Mouse (Mus musculus): Measurements from ENCODE around the gene Fkbpl.

The Fkbpl gene

DNA sequence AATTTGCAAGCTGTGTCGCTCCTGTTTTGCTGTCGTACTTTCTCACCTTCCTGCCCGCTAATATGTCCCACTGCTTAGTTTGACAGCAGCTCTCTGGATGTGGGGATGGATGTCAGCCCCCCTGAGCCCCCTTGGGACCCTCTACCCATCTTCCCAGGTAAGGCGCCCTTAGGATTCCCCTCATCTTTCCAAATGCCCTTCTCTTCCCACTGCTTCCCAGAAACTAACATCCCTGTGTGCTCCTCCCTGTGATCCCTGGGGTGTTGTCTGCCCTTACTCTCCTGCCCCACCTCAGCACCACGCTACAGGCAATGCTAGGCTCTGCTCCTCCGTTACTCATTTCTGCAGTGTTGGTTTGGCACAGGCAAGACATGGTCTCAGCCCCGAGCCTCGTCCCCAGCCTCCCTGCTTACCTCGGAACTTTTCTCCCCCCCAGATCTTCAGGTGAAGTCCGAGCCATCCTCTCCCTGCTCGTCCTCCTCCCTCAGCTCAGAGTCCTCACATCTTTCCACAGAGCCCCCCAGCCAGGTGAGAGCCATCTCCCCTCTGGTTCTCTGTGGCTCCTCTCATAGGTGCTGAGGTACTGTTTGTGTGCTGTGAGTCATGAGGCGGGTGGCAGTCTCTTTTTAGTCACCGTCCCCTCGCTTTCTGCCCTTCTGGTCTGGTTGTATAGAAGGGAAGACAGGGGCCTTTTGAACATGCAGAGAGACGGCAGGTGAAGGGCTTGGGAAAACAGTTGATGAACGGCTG, 3.8 kb downstream of the Fkbpl start:
- DNase-seq, result no peak

DNA sequence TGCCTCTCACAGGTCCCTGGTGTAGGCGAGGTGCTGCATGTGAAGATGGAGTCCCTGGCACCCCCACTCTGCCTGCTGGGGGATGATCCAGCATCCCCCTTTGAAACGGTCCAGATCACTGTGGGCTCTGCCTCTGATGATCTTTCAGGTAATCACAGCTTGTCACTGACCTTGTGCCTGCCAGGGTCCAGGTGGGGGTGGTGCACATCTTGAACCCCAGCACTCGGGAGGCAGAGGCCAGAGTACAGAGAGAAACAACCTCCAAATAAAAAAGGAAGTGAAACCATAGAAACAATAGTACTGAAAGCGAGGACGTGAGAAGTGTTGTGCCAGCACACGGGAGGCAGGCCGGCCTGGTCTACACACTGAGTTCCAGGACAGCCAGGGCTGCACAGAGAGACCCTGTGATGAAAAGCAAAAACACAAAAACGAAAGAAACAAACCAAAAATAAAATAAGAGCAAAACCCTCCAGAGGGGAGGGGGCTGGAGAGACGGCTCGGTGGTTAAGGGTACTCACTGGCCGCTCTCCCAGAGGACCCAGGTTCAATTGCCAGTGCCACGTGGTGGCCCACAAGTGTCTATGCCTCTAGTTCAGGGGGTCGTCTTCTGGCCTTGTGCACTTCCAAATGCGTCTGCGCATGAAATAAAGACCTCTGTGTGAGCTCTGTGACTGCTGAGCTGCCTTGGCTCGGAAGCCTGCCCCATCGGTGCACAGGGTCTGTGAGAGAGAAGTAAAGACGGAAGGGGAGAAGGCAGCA, 4.7 kb downstream of the Fkbpl start:
- no peak for DNase-seq

- no peak for DNase-seq
Measured at GRCm38 (mm10) chr17:34650781-34651180, 6.2 kb downstream of the Fkbpl start.

- DNase-seq, result peak; percentile 44
Measured at GRCm38 (mm10) chr17:34651507-34652221, 7.1 kb downstream of the Fkbpl start.

DNA sequence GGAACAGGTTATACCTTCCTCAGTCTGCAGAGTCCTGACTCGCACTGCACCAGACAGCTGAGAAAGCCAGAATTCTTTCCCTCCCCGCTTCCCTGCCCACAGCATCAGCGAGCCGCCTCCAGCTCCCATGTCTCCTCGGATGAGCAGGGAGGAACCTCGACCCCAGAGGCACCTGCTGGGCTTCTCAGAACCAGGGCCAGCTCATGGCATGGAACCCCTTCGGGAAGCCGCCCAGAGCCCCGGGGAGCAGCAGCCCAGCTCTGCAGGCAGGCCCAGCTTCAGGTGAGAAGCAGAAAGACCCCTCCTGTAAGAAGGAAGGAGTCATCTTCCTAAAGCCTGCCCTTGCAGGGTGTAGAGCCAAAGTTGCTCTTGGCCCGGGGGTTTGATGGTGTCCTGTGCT, 8.0 kb downstream of the Fkbpl start:
- DNase-seq, result no peak

DNA sequence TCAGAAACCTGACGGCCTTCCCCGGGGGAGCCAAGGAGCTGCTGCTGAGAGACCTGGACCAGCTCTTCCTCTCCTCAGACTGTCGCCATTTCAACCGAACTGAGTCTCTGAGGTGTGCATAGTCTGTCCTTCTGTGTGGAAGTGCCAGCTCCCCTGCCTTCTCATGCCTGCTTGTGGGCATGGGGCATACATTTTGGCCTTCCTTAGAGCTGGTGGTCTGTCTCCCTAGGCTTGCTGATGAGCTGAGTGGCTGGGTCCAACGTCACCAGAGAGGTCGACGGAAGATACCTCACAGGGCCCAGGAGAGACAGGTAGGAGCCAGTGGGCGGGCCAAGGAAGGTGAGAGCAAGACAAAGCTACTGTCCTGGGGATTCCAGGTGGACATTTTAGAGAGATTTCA, 8.4 kb downstream of the Fkbpl start:
- DNase-seq, result no peak

- peak; percentile 68 for DNase-seq
Measured at GRCm38 (mm10) chr17:34653746-34654285, 9.3 kb downstream of the Fkbpl start.

DNA sequence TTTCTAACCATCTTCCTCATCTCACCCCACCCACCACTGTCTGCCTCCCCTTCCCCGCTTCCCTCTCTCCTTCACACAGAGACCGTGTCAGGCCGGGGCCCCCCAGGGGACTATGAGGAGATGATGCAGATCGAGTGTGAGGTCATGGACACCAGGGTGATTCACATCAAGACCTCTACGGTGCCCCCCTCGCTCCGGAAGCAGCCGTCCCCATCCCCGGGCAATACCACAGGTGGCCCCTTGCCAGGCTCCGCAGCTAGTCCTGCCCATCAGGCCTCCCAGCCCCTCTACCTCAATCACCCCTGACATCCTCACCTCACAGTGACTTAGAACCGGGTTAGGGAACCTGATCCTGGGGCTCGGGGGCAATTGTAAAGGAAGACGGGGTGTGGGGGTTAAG, 9.8 kb downstream of the Fkbpl start:
- peak; percentile 35 for DNase-seq

DNA sequence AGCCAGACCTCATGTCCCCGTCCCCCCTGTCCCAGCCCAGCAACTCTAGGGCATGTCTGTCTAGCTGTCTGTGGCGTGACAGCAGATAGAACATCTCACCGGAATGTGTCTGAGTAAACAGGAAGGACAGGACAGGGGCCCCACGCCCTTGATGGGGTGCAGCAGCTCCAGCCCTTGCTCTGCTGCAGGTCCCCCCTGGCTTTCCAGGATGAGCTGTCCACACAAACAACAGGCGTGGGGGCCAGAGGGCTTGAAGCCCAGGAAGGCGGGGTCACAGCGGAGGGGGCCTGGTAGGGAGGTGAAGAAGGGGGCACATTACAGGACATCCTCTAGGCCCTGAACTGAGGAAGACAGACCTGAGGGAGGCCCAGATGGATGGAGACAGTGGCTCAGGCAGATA, 10.6 kb downstream of the Fkbpl start:
- DNase-seq, result no peak

DNA sequence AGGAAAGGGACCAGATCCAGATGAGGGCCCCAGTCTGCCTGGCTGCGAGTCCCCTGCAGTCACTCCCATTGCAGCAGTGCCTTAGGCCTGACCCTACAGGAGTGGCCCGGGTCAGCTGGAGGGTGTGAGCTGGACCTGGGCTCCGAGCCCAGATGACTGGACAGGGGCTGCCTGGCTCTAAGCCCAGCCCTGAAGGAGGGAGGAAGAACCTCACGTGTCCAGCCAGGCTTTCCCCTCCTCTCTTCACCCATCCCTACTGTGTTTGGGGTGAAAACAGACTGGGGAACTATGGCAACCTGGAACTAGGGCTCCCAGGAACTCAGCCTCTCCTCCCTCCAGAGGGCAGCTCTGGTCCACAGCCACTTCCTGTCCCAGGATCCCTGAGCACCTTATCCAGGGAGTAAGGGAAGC, 11.0 kb downstream of the Fkbpl start:
- peak; percentile 59 for DNase-seq

DNA sequence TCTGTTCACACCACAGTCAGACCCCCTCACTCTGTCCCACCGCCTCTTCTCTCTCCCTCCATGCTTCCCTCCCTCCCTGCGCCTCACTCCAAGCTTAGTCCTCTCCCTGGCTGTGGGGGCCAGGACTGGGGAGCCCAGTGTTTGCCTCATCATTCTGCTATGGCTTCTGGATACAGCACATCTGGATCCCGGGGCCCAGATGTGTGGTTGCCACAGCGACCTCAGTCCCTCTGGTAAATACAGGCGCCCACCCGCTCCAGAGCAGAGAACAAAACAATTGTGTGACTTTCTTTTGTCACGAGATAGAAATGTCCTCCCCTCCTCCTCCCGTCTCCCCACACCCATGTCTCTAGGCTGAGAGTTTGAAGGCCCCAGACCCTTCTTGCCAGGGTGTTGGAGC, 12.1 kb downstream of the Fkbpl start:
- no peak for DNase-seq

- DNase-seq, result no peak
Measured at GRCm38 (mm10) chr17:34657271-34657670, 12.7 kb downstream of the Fkbpl start.

GRCm38 (mm10) chr17:34658145-34658544, 13.6 kb downstream of the Fkbpl start:
- DNase-seq, result no peak

DNA sequence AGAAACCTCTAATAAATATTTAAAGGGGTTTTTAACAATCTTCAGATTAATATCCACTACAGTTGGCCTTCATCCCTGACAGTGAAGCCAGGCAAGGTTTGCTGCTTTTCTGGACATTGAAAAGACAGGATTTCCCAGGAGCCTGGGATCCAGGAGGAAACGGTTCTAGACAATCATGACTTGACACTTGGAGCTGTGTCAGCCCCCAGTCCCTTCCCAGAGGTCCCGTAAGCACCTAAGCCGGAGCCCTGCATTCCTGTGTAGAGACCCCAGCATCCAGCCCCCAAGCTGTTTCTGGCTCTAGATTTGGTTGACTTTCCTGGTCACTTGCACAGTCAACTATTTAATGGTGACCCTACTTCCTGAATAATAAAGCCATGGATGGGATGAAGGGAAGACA, 14.0 kb downstream of the Fkbpl start:
- no peak for DNase-seq

GRCm38 (mm10) chr17:34659181-34659896, 14.8 kb downstream of the Fkbpl start:
- DNase-seq, result no peak

- no peak for DNase-seq
Measured at GRCm38 (mm10) chr17:34659897-34660214, 15.3 kb downstream of the Fkbpl start.

DNA sequence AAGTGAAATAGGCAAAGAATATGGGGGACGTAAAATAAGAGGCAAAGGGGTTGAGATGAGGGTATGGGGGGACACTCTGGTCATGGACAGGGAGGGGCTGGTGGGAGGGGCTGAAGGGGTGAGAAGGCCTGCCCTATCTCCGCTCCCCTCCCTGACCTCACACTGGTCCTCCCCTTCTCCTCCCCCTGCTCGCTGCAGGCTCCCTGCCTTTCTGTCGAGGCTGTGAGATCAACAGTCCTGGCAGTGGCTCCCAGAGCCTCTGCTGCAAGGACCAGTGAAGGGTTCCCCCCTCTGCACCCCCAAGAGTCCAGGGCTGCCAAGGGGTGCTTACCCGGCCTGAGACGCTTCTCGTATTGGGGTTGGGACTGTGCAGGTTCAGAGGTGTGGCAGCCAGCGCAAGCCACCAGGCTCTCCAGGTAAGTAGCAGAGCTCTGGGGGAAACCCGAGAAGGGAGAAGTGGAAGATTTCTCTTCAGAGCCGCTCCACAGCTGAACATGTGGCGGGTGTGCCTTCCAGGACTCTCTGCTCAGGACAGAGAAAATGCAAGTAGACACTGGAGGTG, 15.8 kb downstream of the Fkbpl start:
- no peak for DNase-seq

- DNase-seq, result no peak
Measured at GRCm38 (mm10) chr17:34661121-34661591, 16.6 kb downstream of the Fkbpl start.

- DNase-seq, result no peak
Measured at GRCm38 (mm10) chr17:34662468-34662867, 17.9 kb downstream of the Fkbpl start.

DNA sequence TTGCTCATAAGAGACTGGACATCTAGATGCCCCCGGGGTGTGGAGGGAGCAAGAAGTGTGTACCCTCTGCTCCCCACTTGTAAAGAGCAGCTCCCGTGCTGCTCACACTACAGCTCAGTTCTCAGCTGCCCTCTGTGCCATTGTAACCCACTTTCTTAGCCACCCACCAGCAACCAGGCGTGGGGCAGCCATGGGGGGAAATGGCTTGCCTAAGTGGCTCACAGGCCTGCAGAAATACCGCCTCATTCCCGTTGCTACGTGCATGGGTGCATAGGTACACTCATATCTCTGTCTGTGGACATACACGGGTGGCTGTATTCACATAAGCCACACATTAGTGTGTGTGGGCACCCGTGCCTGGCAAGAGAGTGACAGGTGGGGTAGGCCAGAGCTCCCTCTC, 18.4 kb downstream of the Fkbpl start:
- DNase-seq, result no peak

DNA sequence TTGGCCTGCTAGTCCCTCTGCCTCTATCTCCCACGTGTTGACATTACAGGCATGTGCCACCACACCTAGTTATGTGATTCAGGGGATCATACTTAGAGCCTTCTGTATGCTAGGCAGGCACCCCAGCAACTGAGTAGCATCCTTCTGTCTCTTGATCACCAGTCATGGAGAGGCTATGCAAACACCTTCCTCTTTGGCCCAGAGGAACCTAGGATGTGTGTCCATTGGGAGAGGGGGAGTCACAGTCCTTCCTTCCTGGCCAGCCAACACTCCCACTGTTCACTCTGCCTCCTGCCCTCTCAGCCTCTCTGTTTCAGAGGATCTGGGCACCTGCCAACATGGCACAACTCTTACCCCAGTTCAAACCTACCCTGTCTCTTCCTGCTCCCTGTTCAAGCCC, 19.0 kb downstream of the Fkbpl start:
- DNase-seq, result no peak

DNA sequence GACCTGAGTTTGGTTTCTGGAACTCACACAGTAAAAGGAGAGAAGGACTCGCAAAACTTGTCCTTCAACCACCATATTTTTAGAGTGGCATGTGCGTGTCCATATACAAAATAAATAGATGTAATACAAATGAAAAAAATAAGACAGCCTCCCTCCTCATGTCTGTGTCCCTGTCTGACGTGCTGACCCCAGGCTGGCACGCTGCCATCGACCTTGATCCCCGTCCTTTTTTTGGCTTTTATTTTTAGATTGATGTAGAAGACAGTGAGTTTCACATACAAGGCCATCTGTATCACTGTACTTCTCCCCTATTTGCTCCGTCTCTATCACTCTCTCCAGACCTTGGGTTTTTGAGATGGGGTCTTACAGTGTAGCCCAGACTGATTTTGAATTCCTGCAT, 19.9 kb downstream of the Fkbpl start:
- DNase-seq, result no peak

DNA sequence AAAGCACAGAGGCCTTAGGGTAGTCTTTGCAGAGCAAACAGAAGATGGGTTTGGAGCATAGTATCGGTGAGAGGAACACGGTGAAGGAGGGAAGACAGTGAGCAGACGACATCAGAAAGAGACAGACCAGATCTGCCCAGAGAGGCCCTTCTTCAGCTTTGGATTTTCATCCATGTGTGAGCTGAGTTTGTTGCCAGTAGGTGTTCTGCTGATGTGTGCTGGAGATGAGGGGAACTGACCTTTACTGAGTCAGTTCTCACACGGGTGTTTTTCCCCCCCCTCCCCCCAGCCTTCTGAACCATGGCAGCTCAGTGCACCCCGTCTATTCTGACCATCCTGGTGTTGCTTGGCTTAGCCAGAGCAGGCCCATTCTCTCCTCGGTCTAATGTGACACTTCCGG, 25.7 kb downstream of the Fkbpl start, which contains the start of gene Tnxb:
Tnxb (plus strand) TSS at position 301 of the 400 bp plus-strand sequence.
- DNase-seq, result no peak
